Mouse (Mus musculus) liver, adult 2 months (tissue): ENCODE data around the gene Hmga2. TPM values are rescaled to one million over a fixed set of nuclear protein-coding genes. Genes with fewer than 3 reads are reported as not detected.
"Not testable (repeated sequence)": the region's sequence is repeated elsewhere in the genome, so short reads cannot be mapped to it uniquely, and the experiment has no call there.

ENCODE experiments used
- DNase-seq: peaks from one replicate; pipeline ENCODE4 v3.0.0-alpha.2; 2011; ENCODE audit warnings: low read depth, low spot score; ENCODE audit errors: extremely low read depth
- H3K27ac ChIP-seq: fragments of 200-500 bp; replicated peaks from 2 replicates; pipeline ENCODE4 v1.5.1; 2012; ENCODE audit warnings: low read depth, mild to moderate bottlenecking, control low read depth, inconsistent platforms, low read length; ENCODE audit not compliant: insufficient read depth
- H3K27me3 ChIP-seq: fragments of 200-500 bp; 2 replicates; pipeline ENCODE4 v1.6.1; 2012; ENCODE audit warnings: mild to moderate bottlenecking, moderate library complexity, low read length, inconsistent platforms; ENCODE audit not compliant: control insufficient read depth, insufficient read depth
- H3K36me3 ChIP-seq: fragments of 200-500 bp; 2 replicates; pipeline ENCODE4 v1.6.1; 2012; ENCODE audit warnings: low read length, inconsistent platforms; ENCODE audit not compliant: control insufficient read depth, insufficient read depth
- H3K4me1 ChIP-seq: fragments of 200-500 bp; 2 replicates; pipeline ENCODE4 v1.6.1; 2011; ENCODE audit warnings: low read length; ENCODE audit not compliant: control insufficient read depth, insufficient read depth
- H3K4me3 ChIP-seq: fragments of 200-500 bp; 2 replicates; pipeline ENCODE4 v1.5.1; 2011; ENCODE audit warnings: low read depth, mild to moderate bottlenecking, control low read depth, low read length, moderate library complexity; ENCODE audit not compliant: insufficient read depth
- H3K79me2 ChIP-seq: fragments of 200-500 bp; 2 replicates; pipeline ENCODE4 v1.6.1; 2012; ENCODE audit warnings: inconsistent platforms, mild to moderate bottlenecking, low read length, moderate library complexity; ENCODE audit not compliant: control insufficient read depth, insufficient read depth
- H3K9ac ChIP-seq: fragments of 200-500 bp; 2 replicates; pipeline ENCODE4 v1.6.1; 2012; ENCODE audit warnings: low read depth, mild to moderate bottlenecking, control low read depth, inconsistent platforms, low read length
- CTCF ChIP-seq: fragments of 200-500 bp; IDR thresholded peaks from 2 replicates; pipeline ENCODE4 v1.5.1; 2011; ENCODE audit warnings: low read depth, low read length, control low read depth
- POLR2A ChIP-seq: fragments of 200-500 bp; IDR thresholded peaks from 2 replicates; pipeline ENCODE4 v1.6.1; 2011; ENCODE audit warnings: low read length, control low read depth; ENCODE audit not compliant: insufficient read depth; ENCODE audit errors: extremely low read depth
- WGBS: fragments of 180-500 bp; shearing (Covaris S2); methylation state at CpG from one replicate; pipeline ENCODE4 v1.1.7; 2018; 5-methylcytosine and 5-hydroxymethylcytosine counted together
- polyA plus RNA-seq: library from polyadenylated mRNA; depleted of rRNA; stranded (reverse); fragments of >200 nt; gene quantifications from 2 replicates; pipeline ENCODE4 v1.2.3, GENCODE M21; 2012
- total RNA-seq: library from RNA; depleted of rRNA; stranded (reverse); fragments of >200 nt; gene quantifications from 2 replicates; pipeline ENCODE4 v1.2.3, GENCODE M21; 2014

The Hmga2 gene
- total and polyA plus RNA-seq, 2 experiments: 0.05 TPM; not detected in 1

DNA sequence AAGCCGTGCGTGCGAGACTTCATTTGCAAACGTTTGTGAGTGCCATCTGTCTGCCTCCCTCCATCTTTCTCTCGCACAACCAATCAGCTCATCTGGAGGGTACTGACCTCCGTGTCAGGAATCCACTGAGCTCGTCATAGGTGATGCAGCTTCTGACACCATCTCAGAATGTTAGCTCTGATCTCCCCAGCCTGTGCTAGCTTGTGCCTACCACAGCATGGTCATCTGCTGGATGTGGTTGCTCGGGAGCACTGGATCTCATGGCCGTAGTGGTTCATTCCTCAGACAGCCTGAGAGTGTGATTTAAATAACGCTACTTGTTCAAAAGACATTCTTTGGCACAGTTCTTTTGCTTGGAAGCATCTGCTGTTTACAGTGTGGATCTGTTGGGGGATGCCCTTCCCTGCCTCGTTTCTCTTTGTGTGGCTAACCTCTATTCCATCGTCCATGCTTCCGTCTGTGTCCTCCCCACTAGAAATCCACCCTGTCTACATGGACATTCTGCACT is 121.7 kb downstream of the Hmga2 start:
- H3K27ac ChIP-seq: no peak overlapping the region
- H3K9ac ChIP-seq: no peak overlapping the region
- no peak for TF ChIP-seq CTCF
- no peak for TF ChIP-seq POLR2A
- H3K27me3 ChIP-seq: no peaks in the 10 kb centered on the region
- H3K4me1 ChIP-seq: no peaks in the 10 kb centered on the region
- H3K79me2 ChIP-seq: no peaks in the 10 kb centered on the region
- 70% methylated on average over 13 of the region's 13 CpGs for WGBS
- no peak for DNase-seq
- H3K4me3 ChIP-seq: no peak overlapping the region
- no peaks in the 10 kb centered on the region for H3K36me3 ChIP-seq

DNA sequence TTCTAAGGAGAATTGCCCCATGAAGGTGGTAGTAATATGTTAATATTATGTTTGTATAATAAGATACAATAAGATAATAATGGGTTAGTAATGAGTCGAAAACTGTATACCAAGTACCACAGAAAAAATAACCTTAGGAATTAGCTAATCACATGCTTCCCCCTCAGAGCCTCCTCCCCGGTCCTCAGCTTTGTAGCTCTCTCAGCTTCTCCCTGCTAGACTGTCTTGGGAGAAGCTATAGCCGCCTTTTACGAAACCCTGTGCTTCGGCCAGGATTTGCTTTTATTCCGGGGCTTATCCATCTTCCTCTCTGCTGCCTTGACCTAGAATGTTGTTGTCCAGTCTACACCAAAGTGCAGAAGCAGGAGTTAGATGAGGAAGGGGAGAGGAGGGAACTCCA is 130.9 kb downstream of the Hmga2 start:
- no peaks in the 10 kb centered on the region for H3K36me3 ChIP-seq
- TF ChIP-seq CTCF (no peak), POLR2A (no peak)
- H3K9ac ChIP-seq: no peak overlapping the region
- 94% methylated on average over 6 of the region's 6 CpGs for WGBS
- no peaks in the 10 kb centered on the region for H3K27me3 ChIP-seq
- no peak overlapping the region for H3K4me3 ChIP-seq
- DNase-seq: no peak
- H3K27ac ChIP-seq: no peak overlapping the region
- H3K4me1 ChIP-seq: no peaks in the 10 kb centered on the region
- no peaks in the 10 kb centered on the region for H3K79me2 ChIP-seq

DNA sequence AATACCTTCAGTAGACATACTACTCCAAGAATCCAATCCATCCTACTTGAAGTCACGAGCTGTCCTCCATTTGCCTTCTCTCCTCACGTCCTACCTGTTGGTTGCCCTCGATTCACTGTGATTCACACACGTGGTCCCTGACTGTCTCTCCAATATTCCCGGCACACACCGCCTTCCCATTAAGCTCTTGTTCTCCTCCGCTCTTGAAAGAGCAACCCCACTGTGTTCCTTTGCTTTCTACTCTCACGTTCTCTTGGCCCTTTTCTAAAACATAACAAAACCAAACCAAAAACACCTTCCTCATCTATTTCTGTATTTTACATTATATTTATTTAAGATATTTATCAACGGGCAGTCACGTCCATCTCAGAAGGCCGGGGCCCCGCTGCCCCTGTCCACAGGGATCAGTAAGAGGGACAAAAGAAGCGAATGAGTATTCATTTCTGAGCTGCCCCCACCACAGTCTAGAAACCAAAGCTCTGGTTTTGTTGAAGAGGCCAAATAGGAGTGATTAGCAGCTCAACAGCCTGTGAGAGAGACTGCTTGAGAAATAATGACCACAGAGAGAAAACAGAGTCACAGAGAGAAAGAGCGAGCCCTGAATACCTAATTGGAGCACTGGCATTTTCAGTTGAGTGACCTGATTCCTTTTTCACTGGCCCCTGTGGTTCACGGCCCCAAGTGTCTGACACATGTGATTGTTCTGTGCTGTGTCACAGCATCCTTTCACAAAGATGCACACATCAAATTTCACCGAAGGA is 131.5 kb downstream of the Hmga2 start:
- Histone ChIP-seq H3K27me3 (no peaks in the 10 kb centered on the region), H3K36me3 (no peaks in the 10 kb centered on the region), H3K4me1 (no peaks in the 10 kb centered on the region), H3K79me2 (no peaks in the 10 kb centered on the region), H3K27ac (no peak overlapping the region), H3K4me3 (no peak overlapping the region), H3K9ac (no peak overlapping the region)
- TF ChIP-seq CTCF (no peak), POLR2A (no peak)
- DNase-seq: no peak
- 90% methylated on average over 16 of the region's 16 CpGs for WGBS

DNA sequence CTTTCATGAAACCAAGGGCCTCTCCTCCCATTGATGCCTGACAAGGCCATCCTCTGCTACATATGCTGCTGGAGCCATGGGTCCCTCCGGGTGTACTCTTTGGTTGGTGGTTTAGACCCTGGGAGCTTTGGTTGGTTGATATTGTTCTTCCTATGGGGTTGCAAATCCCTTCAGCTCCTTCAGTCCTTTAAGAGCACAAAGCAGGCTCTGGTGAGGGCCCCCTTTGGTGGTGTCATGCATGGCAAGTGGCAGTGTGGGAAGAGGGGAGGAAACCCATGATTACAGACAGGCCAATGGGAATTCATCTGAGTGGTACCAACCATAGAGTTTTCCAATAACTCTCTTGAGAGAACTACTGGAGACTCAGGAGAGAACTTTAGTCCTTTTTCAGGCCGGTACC is 136.4 kb downstream of the Hmga2 start:
- not testable (repeated sequence) for H3K27ac ChIP-seq, H3K4me3 ChIP-seq, DNase-seq, H3K27me3 ChIP-seq, H3K36me3 ChIP-seq, H3K79me2 ChIP-seq, H3K9ac ChIP-seq, H3K4me1 ChIP-seq
- WGBS: 91% methylated on average over 2 of the region's 2 CpGs

DNA sequence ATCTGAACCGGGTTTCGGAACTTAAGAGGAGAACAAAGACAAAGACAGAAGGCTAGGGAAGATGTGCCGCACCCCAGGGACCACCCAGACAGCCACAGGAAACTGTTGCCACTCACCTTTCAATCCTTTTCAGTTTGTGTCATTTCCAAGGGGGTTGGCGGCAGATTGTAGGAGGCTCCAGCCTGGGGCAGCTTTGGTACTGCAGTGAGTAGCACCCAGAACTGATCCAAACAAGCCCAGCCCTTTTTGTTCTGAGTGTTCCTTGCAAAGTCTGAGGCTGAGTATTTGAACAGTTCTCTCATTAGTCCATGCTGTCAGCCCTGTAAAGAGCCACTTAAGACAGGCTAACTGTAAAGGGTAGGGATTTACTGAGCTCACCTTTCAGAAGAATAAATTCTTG is 136.9 kb downstream of the Hmga2 start:
- TF ChIP-seq POLR2A (no peak), CTCF (no peak)
- WGBS: 86% methylated on average over 4 of the region's 4 CpGs

DNA sequence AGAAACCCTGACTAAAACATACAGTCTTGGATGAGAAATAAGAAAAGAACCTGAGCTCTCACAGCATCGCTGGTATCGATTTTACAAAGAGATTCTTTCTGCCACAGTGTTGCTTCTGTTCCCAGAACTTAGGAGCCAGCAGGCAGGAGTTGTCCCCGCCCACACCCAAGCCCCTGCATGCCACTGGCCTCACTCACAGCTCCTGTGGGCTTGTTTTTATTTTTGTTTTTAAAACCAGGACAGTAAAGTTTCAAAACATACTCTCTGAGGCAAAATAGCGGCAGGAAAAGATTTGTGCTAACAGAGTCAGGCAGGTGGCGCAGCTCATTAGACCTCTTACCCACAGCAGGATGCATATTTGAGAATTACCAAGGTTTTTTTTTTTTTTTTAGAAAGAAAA is 137.4 kb downstream of the Hmga2 start:
- no peak for DNase-seq
- Histone ChIP-seq H3K27ac (no peak overlapping the region), H3K4me3 (no peak overlapping the region), H3K4me1 (no peaks in the 10 kb centered on the region), H3K27me3 (no peaks in the 10 kb centered on the region), H3K36me3 (no peaks in the 10 kb centered on the region), H3K9ac (no peak overlapping the region), H3K79me2 (no peaks in the 10 kb centered on the region)
- no peak for TF ChIP-seq POLR2A
- no peak for TF ChIP-seq CTCF
- WGBS: 87% methylated on average over 5 of the region's 5 CpGs

More for the DNA sequence above, 136.9 kb downstream of the Hmga2 start:
- no peak overlapping the region for H3K4me3 ChIP-seq
- H3K9ac ChIP-seq: no peak overlapping the region
- DNase-seq: no peak
- H3K4me1 ChIP-seq: no peaks in the 10 kb centered on the region
- H3K36me3 ChIP-seq: no peaks in the 10 kb centered on the region
- no peaks in the 10 kb centered on the region for H3K27me3 ChIP-seq
- no peaks in the 10 kb centered on the region for H3K79me2 ChIP-seq
- no peak overlapping the region for H3K27ac ChIP-seq

DNA sequence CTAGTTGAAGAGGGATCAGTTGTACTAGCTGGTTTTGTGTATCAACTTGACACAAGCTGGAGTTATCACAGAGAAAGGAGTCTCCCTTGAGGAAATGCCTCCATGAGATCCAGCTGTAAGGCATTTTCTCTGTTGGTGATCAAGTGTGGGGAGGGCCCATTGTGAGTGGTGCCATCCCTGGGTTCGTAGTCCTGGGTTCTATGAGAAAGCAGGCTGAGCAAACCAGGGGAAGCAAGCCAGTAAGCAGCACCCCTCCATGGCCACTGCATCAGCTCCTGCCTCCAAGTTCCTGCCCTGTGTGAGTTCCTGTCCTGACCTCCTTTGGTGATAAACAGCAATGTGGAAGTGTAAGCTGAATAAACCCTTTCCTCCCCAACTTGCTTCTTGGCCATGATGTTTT is 137.8 kb downstream of the Hmga2 start:
- not testable (repeated sequence) for H3K27me3 ChIP-seq, H3K27ac ChIP-seq, H3K36me3 ChIP-seq, DNase-seq, H3K9ac ChIP-seq, H3K4me1 ChIP-seq, H3K4me3 ChIP-seq, H3K79me2 ChIP-seq
- 90% methylated on average over 1 of the region's 1 CpGs for WGBS
